Mouse (Mus musculus): ENCODE data around the gene Il21r. TPM values are rescaled to one million over a fixed set of nuclear protein-coding genes. Genes with fewer than 3 reads are reported as not detected.

The Il21r gene
- 0.40 and 0.83 TPM in 2 replicates for polyA plus RNA-seq (2015; fragmentation: Nextera tagmentation; extraction: Ambion mirVana)

GRCm38 (mm10) chr7:125603185-125603631 lies at the start of gene Il21r:
Gene Il21r (plus strand): TSS chr7:125603429.
- H3K27me3 ChIP-seq (ENCODE audit: control insufficient read depth, insufficient read depth, low read depth, low read length): no peaks in the 10 kb centered on the region
- no peaks in the 10 kb centered on the region for H3K36me3 ChIP-seq (ENCODE audit: control insufficient read depth, insufficient read depth, low read length)
- no peak within 1 kb of the TSS for H3K27ac ChIP-seq (ENCODE audit: low read length)
- H3K4me1 ChIP-seq (replicated peaks; ENCODE audit: control insufficient read depth, insufficient read depth, low read length): peaks cover 18% of the 10 kb centered on the region
- no peaks in the 10 kb centered on the region for H3K9me3 ChIP-seq (ENCODE audit: control insufficient read depth, low read length)
- no peak for ATAC-seq (ENCODE audit: low read depth)
- no peak within 1 kb of the TSS for H3K9ac ChIP-seq (ENCODE audit: low read length)
- no peak within 1 kb of the TSS for H3K4me2 ChIP-seq (ENCODE audit: low read depth, low read length)
- WGBS: 60% methylated on average over 11 of the region's 11 CpGs
- no peak within 1 kb of the TSS for H3K4me3 ChIP-seq (ENCODE audit: low read length)

DNA sequence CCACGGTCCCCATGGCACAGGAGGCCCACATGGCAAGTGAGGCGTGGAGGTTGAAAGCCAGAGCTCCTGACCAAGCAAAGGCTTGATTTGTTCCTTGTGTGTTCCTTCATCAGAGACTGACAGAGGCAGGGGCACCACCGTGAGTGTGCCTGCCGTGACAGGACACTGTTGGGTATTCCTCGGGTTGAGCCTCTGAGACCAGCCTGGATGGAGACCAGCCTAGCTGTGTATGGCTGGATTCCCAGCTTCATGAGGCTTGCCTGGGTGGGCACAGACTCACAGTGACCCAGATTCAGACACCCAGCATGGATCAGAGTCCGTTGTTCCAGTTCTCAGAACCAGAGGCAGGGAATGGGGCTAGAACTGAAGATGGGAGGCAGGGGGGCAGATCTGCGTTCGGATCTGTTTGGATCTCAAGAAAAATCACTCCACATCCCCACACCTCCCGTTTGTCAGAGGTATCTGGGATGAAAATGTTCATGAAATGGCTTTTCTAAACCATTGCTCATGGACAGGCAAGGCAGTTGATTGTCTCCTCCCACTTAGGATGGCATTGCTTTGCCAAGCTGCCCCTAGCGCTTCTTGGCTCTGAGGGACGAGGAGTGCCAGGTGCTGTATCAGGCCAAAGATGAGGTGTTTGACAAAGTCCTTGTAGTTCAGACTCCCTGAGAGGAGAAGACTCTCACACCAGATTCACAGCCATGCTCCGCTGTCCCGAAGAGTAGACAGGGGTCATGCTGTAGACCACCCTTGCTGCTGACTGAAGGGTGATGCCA lies 49.4 kb upstream of the Il21r start:
- Histone ChIP-seq H3K4me1 (replicated peaks; ENCODE audit: control insufficient read depth, insufficient read depth, low read length) (peaks cover 36% of the 10 kb centered on the region), H3K27ac (ENCODE audit: low read length) (no peak overlapping the region; the same call in 1 of the 2 replicates), H3K4me2 (ENCODE audit: low read depth, low read length) (peak overlapping the region; percentile 90), H3K36me3 (ENCODE audit: control insufficient read depth, insufficient read depth, low read length) (no peaks in the 10 kb centered on the region), H3K9me3 (ENCODE audit: control insufficient read depth, low read length) (no peaks in the 10 kb centered on the region), H3K9ac (ENCODE audit: low read length) (peak overlapping the region; percentile 83), H3K4me3 (ENCODE audit: low read length) (peak overlapping the region; percentile 78), H3K27me3 (ENCODE audit: control insufficient read depth, insufficient read depth, low read depth, low read length) (no peaks in the 10 kb centered on the region)
- no peak for ATAC-seq (ENCODE audit: low read depth)
- 78% methylated on average over 13 of the region's 13 CpGs for WGBS

DNA sequence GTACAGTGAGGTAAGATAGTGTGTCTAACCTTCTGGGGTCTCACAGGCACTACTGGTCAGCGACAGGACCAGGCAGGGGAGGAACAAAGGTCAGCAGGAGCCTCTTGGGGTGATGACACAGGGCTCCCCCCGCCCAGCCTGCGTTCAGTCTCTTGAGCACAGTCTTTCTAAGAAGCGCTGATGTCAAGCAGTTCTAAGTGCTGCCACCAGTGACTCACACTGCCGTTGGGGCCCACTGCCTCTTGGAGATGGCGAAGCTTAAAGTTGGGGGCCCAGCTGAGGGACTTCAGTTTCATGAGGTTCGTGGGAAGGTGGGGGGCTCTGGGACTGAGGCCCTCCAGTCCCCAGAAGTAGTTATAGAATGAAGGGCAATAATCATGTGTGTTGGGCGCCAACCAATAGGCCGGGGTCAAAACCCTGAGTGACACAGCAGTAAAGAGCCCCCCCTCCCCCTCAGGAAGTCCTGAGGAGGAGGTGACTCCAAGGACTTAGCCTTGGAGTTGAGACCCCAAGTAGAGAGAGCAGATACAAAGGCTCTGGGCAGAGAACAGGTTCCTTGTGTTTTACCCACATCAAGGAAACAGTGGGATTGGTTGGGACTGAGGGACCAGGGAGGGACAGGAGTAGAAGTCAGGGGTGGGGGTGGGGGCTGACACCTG lies 48.6 kb upstream of the Il21r start:
- 77% methylated on average over 9 of the region's 9 CpGs for WGBS
- Histone ChIP-seq H3K4me3 (ENCODE audit: low read length) (0 out of 2 replicates have a peak overlapping the region, but pooled peaks have one; percentile 5), H3K9ac (ENCODE audit: low read length) (no peak overlapping the region), H3K4me2 (ENCODE audit: low read depth, low read length) (no peak overlapping the region), H3K27me3 (ENCODE audit: control insufficient read depth, insufficient read depth, low read depth, low read length) (no peaks in the 10 kb centered on the region), H3K4me1 (replicated peaks; ENCODE audit: control insufficient read depth, insufficient read depth, low read length) (peaks cover 38% of the 10 kb centered on the region), H3K27ac (ENCODE audit: low read length) (no peak overlapping the region), H3K9me3 (ENCODE audit: control insufficient read depth, low read length) (no peaks in the 10 kb centered on the region), H3K36me3 (ENCODE audit: control insufficient read depth, insufficient read depth, low read length) (no peaks in the 10 kb centered on the region)
- no peak for ATAC-seq (ENCODE audit: low read depth)

DNA sequence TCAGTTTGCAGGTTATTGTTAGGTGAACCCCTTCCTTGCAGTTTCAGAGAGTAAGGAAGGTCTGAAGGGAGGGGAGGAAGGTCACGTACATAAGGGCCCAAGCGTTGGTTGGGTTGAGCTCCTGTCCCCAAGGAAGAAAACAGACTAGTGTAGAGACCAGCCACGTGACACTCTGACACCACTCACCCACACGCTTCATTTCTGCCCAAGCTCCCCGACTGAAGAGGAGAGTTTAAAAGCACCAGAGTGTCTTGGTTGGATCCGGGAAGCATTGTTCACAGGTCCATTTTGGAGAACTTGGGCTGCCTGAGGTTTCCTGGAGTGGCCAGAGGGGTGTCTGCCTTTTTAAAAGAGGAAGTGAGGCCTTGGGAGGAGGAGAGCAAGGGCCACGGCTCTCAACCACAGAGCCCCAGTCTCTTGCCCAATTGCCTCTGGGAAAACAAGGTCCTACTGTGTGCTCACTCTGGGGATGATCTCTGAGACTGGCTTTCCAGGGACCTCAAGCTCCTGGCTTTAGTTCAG lies 47.8 kb upstream of the Il21r start:
- H3K4me2 ChIP-seq (ENCODE audit: low read depth, low read length): no peak overlapping the region
- H3K36me3 ChIP-seq (ENCODE audit: control insufficient read depth, insufficient read depth, low read length): no peaks in the 10 kb centered on the region
- ATAC-seq (ENCODE audit: low read depth): no peak
- peaks cover 39% of the 10 kb centered on the region for H3K4me1 ChIP-seq (replicated peaks; ENCODE audit: control insufficient read depth, insufficient read depth, low read length)
- no peaks in the 10 kb centered on the region for H3K9me3 ChIP-seq (ENCODE audit: control insufficient read depth, low read length)
- no peak overlapping the region for H3K4me3 ChIP-seq (ENCODE audit: low read length)
- H3K27me3 ChIP-seq (ENCODE audit: control insufficient read depth, insufficient read depth, low read depth, low read length): no peaks in the 10 kb centered on the region
- no peak overlapping the region for H3K27ac ChIP-seq (ENCODE audit: low read length)
- 64% methylated on average over 7 of the region's 7 CpGs for WGBS
- peak overlapping the region; percentile 3; the same call in 1 of the 2 replicates for H3K9ac ChIP-seq (ENCODE audit: low read length)

- Histone ChIP-seq H3K4me1 (replicated peaks; ENCODE audit: control insufficient read depth, insufficient read depth, low read length) (peaks cover 45% of the 10 kb centered on the region), H3K4me3 (ENCODE audit: low read length) (no peak overlapping the region), H3K9me3 (ENCODE audit: control insufficient read depth, low read length) (no peaks in the 10 kb centered on the region), H3K9ac (ENCODE audit: low read length) (peak overlapping the region; percentile 3; the same call in 1 of the 2 replicates), H3K27ac (ENCODE audit: low read length) (0 out of 2 replicates have a peak overlapping the region, but pooled peaks have one; percentile 11), H3K36me3 (ENCODE audit: control insufficient read depth, insufficient read depth, low read length) (no peaks in the 10 kb centered on the region), H3K4me2 (ENCODE audit: low read depth, low read length) (no peak overlapping the region), H3K27me3 (ENCODE audit: control insufficient read depth, insufficient read depth, low read depth, low read length) (no peaks in the 10 kb centered on the region)
- 52% methylated on average over 4 of the region's 4 CpGs for WGBS
- no peak for ATAC-seq (ENCODE audit: low read depth)
Measured at GRCm38 (mm10) chr7:125556096-125556495, 47.1 kb upstream of the Il21r start.

DNA sequence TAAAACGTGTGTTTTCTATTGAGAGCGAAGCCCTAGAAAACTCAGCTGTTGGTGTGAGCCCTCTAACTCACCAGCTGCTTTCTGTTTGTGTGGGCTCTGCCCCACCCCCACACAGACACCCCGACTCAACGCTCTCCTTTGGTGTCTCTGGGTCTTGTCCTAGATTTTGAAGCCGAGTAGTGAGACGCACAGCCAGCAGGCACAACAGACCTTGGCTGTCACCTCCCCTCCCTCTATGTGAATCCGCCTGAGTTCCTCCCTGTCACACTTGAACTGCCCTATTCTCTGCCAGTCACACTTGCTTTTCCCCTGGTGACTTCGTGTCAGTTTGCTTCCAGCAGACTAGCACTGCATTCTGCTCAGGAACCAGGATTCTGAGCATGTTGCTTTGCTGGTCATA lies 46.4 kb upstream of the Il21r start:
- H3K4me1 ChIP-seq (replicated peaks; ENCODE audit: control insufficient read depth, insufficient read depth, low read length): peaks cover 46% of the 10 kb centered on the region
- no peak overlapping the region for H3K27ac ChIP-seq (ENCODE audit: low read length)
- no peaks in the 10 kb centered on the region for H3K36me3 ChIP-seq (ENCODE audit: control insufficient read depth, insufficient read depth, low read length)
- no peaks in the 10 kb centered on the region for H3K27me3 ChIP-seq (ENCODE audit: control insufficient read depth, insufficient read depth, low read depth, low read length)
- no peak overlapping the region for H3K4me2 ChIP-seq (ENCODE audit: low read depth, low read length)
- H3K9me3 ChIP-seq (ENCODE audit: control insufficient read depth, low read length): no peaks in the 10 kb centered on the region
- H3K4me3 ChIP-seq (ENCODE audit: low read length): no peak overlapping the region
- no peak overlapping the region for H3K9ac ChIP-seq (ENCODE audit: low read length)
- WGBS: 51% methylated on average over 8 of the region's 8 CpGs
- no peak for ATAC-seq (ENCODE audit: low read depth)

DNA sequence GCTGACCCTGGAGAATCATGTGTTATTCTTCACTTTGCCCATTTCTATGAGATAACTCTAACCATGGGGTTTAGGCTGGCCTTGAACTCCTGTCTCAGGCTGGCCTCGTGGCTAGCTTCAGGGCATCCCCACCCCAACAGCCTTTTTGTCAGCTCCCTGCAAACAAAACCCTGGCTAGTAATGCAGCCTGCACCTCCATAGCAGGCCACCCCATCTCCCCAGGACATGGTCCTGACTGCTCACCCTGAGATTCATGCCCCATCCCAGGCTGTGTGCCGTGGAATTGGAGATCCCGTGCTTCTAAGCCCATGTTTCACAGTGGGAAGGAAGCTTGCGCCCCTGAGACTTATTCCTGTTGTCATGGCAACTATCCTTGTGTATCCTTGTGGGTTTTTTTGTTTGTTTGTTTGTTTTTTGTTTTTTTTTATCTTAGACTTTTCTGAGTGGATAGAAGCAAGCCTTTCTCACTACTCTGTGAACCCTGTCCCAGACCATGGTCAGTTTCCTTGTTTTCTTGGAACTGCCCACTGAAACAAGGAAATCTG lies 44.8 kb upstream of the Il21r start:
- H3K9me3 ChIP-seq (ENCODE audit: control insufficient read depth, low read length): no peaks in the 10 kb centered on the region
- H3K4me2 ChIP-seq (ENCODE audit: low read depth, low read length): no peak overlapping the region
- no peak overlapping the region for H3K4me3 ChIP-seq (ENCODE audit: low read length)
- ATAC-seq (ENCODE audit: low read depth): no peak
- no peak overlapping the region for H3K27ac ChIP-seq (ENCODE audit: low read length)
- no peak overlapping the region for H3K9ac ChIP-seq (ENCODE audit: low read length)
- WGBS: 59% methylated on average over 4 of the region's 4 CpGs
- H3K27me3 ChIP-seq (ENCODE audit: control insufficient read depth, insufficient read depth, low read depth, low read length): no peaks in the 10 kb centered on the region
- peaks cover 38% of the 10 kb centered on the region for H3K4me1 ChIP-seq (replicated peaks; ENCODE audit: control insufficient read depth, insufficient read depth, low read length)
- H3K36me3 ChIP-seq (ENCODE audit: control insufficient read depth, insufficient read depth, low read length): no peaks in the 10 kb centered on the region

GRCm38 (mm10) chr7:125558997-125559396 lies 44.2 kb upstream of the Il21r start:
- no peak overlapping the region for H3K4me2 ChIP-seq (ENCODE audit: low read depth, low read length)
- H3K4me3 ChIP-seq (ENCODE audit: low read length): no peak overlapping the region
- no peak for ATAC-seq (ENCODE audit: low read depth)
- H3K27ac ChIP-seq (ENCODE audit: low read length): no peak overlapping the region
- no peaks in the 10 kb centered on the region for H3K36me3 ChIP-seq (ENCODE audit: control insufficient read depth, insufficient read depth, low read length)
- no peaks in the 10 kb centered on the region for H3K9me3 ChIP-seq (ENCODE audit: control insufficient read depth, low read length)
- WGBS: 46% methylated on average over 5 of the region's 5 CpGs
- no peaks in the 10 kb centered on the region for H3K27me3 ChIP-seq (ENCODE audit: control insufficient read depth, insufficient read depth, low read depth, low read length)
- peaks cover 35% of the 10 kb centered on the region for H3K4me1 ChIP-seq (replicated peaks; ENCODE audit: control insufficient read depth, insufficient read depth, low read length)
- no peak overlapping the region for H3K9ac ChIP-seq (ENCODE audit: low read length)

DNA sequence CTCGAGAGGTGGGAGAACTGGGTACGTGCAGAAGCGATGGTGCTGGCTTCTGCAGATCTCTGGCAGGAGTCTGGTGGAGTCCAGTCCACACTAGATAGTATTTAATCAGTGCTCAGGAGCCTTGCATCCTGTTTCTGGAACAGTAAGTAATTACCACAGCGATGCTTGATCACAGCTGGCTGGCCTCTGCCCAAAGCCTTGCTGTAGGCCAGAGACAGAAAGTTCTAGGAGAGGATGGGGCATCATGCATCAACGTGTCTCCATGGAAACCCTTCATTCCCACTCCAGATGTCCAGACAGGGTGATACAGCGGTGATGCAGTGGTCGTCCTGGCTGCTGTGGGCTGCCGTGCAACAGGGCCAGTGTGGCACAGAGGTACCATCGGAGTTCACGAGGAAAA lies 43.7 kb upstream of the Il21r start:
- H3K9ac ChIP-seq (ENCODE audit: low read length): no peak overlapping the region
- H3K27me3 ChIP-seq (ENCODE audit: control insufficient read depth, insufficient read depth, low read depth, low read length): no peaks in the 10 kb centered on the region
- peaks cover 30% of the 10 kb centered on the region for H3K4me1 ChIP-seq (replicated peaks; ENCODE audit: control insufficient read depth, insufficient read depth, low read length)
- ATAC-seq (ENCODE audit: low read depth): no peak
- no peak overlapping the region for H3K27ac ChIP-seq (ENCODE audit: low read length)
- no peak overlapping the region for H3K4me2 ChIP-seq (ENCODE audit: low read depth, low read length)
- 69% methylated on average over 10 of the region's 10 CpGs for WGBS
- no peaks in the 10 kb centered on the region for H3K9me3 ChIP-seq (ENCODE audit: control insufficient read depth, low read length)
- no peak overlapping the region for H3K4me3 ChIP-seq (ENCODE audit: low read length)
- H3K36me3 ChIP-seq (ENCODE audit: control insufficient read depth, insufficient read depth, low read length): no peaks in the 10 kb centered on the region
